Mouse (Mus musculus): ENCODE measurements around the gene Rbm47.

- TF ChIP-seq CTCF (IDR thresholded peaks at IDR 0.05; ENCODE audit: low read depth) (no peak), EP300 (optimal IDR thresholded peaks at IDR 0.05) (no peak)
Observed at GRCm38 (mm10) chr5:66069133-66069469, 103.8 kb downstream of the Rbm47 start.

Measured in stomach, postnatal 0 days (tissue).